Mouse (Mus musculus) liver, embryonic 14.5 days (tissue): ENCODE measurements around the gene Gm6096. TPM values are rescaled to one million over a fixed set of nuclear protein-coding genes. Genes with fewer than 3 reads are reported as not detected.

Source experiments
- ATAC-seq: fragments of 200-750 bp; cut with Nextera tagmentation; 2 replicates; pipeline ENCODE4 v1.8.0; 2017; ENCODE audit warnings: moderate number of reproducible peaks, mild to moderate bottlenecking, moderate library complexity; ENCODE audit not compliant: insufficient read depth
- DNase-seq, 3 experiments: peaks; one replicate each; pipeline ENCODE4 v3.0.0-alpha.2; 2012 to 2013; ENCODE audit warnings: low read depth in 3 of 3, low spot score in 3 of 3
- H3K27ac ChIP-seq: fragments of 300-500 bp; sonication (generic); 2 replicates; pipeline ENCODE4 v1.5.1; 2014; ENCODE audit warnings: moderate library complexity, mild to moderate bottlenecking, control low read depth, inconsistent platforms
- H3K27me3 ChIP-seq: fragments of 300-500 bp; sonication (generic); 2 replicates; pipeline ENCODE4 v1.6.1; 2014; ENCODE audit warnings: mild to moderate bottlenecking, low read length, moderate library complexity; ENCODE audit not compliant: control insufficient read depth, insufficient read depth
- H3K36me3 ChIP-seq: fragments of 300-500 bp; sonication (generic); replicated peaks from 2 replicates; pipeline ENCODE4 v1.6.1; 2014; ENCODE audit warnings: low read depth; ENCODE audit not compliant: control insufficient read depth, insufficient read depth
- H3K4me1 ChIP-seq, 2 experiments: fragments of 200-500 bp in 1 of 2; fragments of 300-500 bp in 1 of 2; sonication (generic) in 1 of 2; replicated peaks; 2 replicates each; pipeline ENCODE4 v1.6.1; 2012 to 2014; ENCODE audit warnings: antibody characterized with exemption in 1 of 2, inconsistent platforms in 1 of 2, low read length in 1 of 2; ENCODE audit not compliant: control insufficient read depth in 2 of 2, insufficient read depth in 2 of 2
- H3K4me2 ChIP-seq: fragments of 300-500 bp; sonication (generic); 2 replicates; pipeline ENCODE4 v1.6.1; 2014; ENCODE audit warnings: low read depth, mild to moderate bottlenecking, control low read depth, moderate library complexity
- H3K4me3 ChIP-seq, 2 experiments: fragments of 200-500 bp in 1 of 2; fragments of 300-500 bp in 1 of 2; sonication (generic) in 1 of 2; 2 replicates each; pipeline ENCODE4 v1.5.1; 2012 to 2014; ENCODE audit warnings: low read depth in 2 of 2, low read length in 2 of 2, mild to moderate bottlenecking in 2 of 2, control low read depth in 1 of 2, inconsistent platforms in 1 of 2, moderate library complexity in 1 of 2; ENCODE audit not compliant: insufficient read depth in 1 of 2
- H3K9ac ChIP-seq: fragments of 300-500 bp; sonication (generic); replicated peaks from 2 replicates; pipeline ENCODE4 v1.6.1; 2014; ENCODE audit warnings: mild to moderate bottlenecking, control low read depth, moderate library complexity
- H3K9me3 ChIP-seq: fragments of 300-500 bp; sonication (generic); 2 replicates; pipeline ENCODE4 v1.6.1; 2016; ENCODE audit warnings: low read length, mixed read lengths; ENCODE audit not compliant: control insufficient read depth
- CTCF ChIP-seq: IDR thresholded peaks from 2 replicates; pipeline ENCODE4 v1.5.1; 2016; ENCODE audit warnings: antibody characterized with exemption, low read depth, control low read depth
- EP300 ChIP-seq: IDR thresholded peaks from 2 replicates; pipeline ENCODE4 v1.6.1; 2016; ENCODE audit warnings: antibody characterized with exemption, low read depth
- WGBS: fragments of 180-500 bp; shearing (Covaris S2); extraction: QIAGEN DNeasy Blood & Tissue Kit; methylation state at CpG from one replicate; pipeline ENCODE4 v1.1.7; 2014; ENCODE audit not compliant: insufficient replicate concordance; 5-methylcytosine and 5-hydroxymethylcytosine counted together
- polyA plus RNA-seq, 2 experiments: library from polyadenylated mRNA; depleted of rRNA in 1 of 2; stranded (reverse) in 1 of 2; unstranded in 1 of 2; fragments of >200 nt; fragmentation: Nextera tagmentation in 1 of 2; extraction: Ambion mirVana in 1 of 2; gene quantifications; 2 replicates each; pipeline versions ENCODE4 v1.2.1 to v1.2.3; 2012 to 2014

Gm6096 gene
- polyA plus RNA-seq, 2 experiments = 0.30 TPM; not detected in 1

DNA sequence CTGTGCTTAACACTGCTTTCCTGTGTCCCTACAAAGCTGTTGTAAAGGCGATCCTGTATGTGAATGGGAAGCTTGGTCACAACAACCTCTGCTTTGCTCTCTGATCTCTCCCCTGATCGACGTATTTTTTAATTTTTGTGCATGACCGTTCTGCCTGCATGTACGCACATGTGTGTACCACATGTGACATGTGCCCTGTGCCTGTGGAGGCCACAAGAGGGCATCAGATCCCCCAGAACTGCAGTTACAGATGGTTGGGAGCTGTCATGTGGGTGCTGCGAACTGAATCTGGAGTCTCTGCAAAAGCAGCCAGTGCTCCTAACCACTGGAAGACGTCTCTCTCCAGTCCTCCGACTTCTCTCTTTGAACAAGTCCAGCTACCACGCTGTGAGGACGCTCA, 28.5 kb upstream of the Gm6096 start:
- DNase-seq = no peak
- H3K27ac ChIP-seq = no peak overlapping the region
- WGBS = 82% methylated on average over 10 of the region's 10 CpGs
- H3K36me3 ChIP-seq = peaks cover 31% of the 10 kb centered on the region
- TF ChIP-seq CTCF = peak; percentile 52
- no peak for TF ChIP-seq EP300
- H3K4me2 ChIP-seq = no peak overlapping the region
- no peak for ATAC-seq
- no peaks in the 10 kb centered on the region for H3K27me3 ChIP-seq
- H3K4me3 ChIP-seq = no peak overlapping the region
- H3K9ac ChIP-seq = no peak overlapping the region
- H3K4me1 ChIP-seq = peaks cover 2 to 9% of the 10 kb centered on the region in 2 experiments; a peak in 2 of 4 replicates
- no peaks in the 10 kb centered on the region for H3K9me3 ChIP-seq

DNA sequence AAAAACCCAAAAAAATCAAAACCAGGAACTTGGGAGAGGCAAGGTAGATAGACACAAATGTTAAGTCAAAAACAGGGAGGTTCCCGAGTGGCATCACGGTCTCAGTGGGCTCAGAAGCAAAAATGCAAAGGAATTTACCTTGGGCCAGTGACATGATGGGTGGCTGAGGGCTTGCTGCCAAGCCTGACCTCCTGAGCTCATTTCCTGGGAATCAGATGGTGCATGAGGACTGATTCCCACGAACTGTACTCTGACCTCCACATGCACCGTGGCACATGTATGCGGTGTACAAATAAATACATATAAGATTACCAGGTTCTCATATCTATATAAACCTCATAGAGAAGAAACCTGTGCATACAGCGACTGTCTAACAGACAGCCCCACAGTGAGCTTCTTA, 26.5 kb upstream of the Gm6096 start:
- Histone ChIP-seq H3K36me3 (peaks cover 24% of the 10 kb centered on the region), H3K4me3 (no peak overlapping the region), H3K4me2 (no peak overlapping the region), H3K27me3 (no peaks in the 10 kb centered on the region), H3K4me1 (peaks cover 7 to 23% of the 10 kb centered on the region in 2 experiments), H3K27ac (no peak overlapping the region), H3K9ac (no peak overlapping the region), H3K9me3 (no peaks in the 10 kb centered on the region)
- TF ChIP-seq CTCF = no peak
- TF ChIP-seq EP300 = no peak
- 84% methylated on average over 6 of the region's 6 CpGs for WGBS
- DNase-seq (no peak), ATAC-seq (no peak)

GRCm38 (mm10) chr7:34226086-34226485, 24.8 kb upstream of the Gm6096 start:
- DNase-seq = no peak
- H3K4me2 ChIP-seq = no peak overlapping the region; the same call in 1 of the 2 replicates
- ATAC-seq = no peak
- no peak overlapping the region for H3K4me3 ChIP-seq
- H3K9me3 ChIP-seq = no peaks in the 10 kb centered on the region
- H3K9ac ChIP-seq = no peak overlapping the region
- no peaks in the 10 kb centered on the region for H3K27me3 ChIP-seq
- peaks cover 12 to 30% of the 10 kb centered on the region in 2 experiments for H3K4me1 ChIP-seq
- no peak overlapping the region for H3K27ac ChIP-seq
- H3K36me3 ChIP-seq = peaks cover 19% of the 10 kb centered on the region
- WGBS = 55% methylated on average over 8 of the region's 8 CpGs
- TF ChIP-seq EP300 (no peak), CTCF (no peak)

GRCm38 (mm10) chr7:34226846-34227245, 24.0 kb upstream of the Gm6096 start:
- Histone ChIP-seq H3K9ac (no peak overlapping the region), H3K4me3 (no peak overlapping the region), H3K4me2 (peak overlapping the region; percentile 24; the same call in 1 of the 2 replicates), H3K4me1 (peaks cover 12 to 30% of the 10 kb centered on the region in 2 experiments), H3K27ac (no peak overlapping the region), H3K27me3 (no peaks in the 10 kb centered on the region), H3K36me3 (peaks cover 19% of the 10 kb centered on the region), H3K9me3 (no peaks in the 10 kb centered on the region)
- 76% methylated on average over 12 of the region's 12 CpGs for WGBS
- DNase-seq (no peak), ATAC-seq (no peak)
- peak; percentile 51 for TF ChIP-seq CTCF
- no peak for TF ChIP-seq EP300

- Histone ChIP-seq H3K9ac (no peak overlapping the region), H3K27ac (no peak overlapping the region), H3K4me3 (peak overlapping the region; percentile 19 to 71; a peak in 3 of 4 replicates), H3K4me2 (peak overlapping the region; percentile 87), H3K27me3 (no peaks in the 10 kb centered on the region), H3K9me3 (no peaks in the 10 kb centered on the region), H3K36me3 (peaks cover 10% of the 10 kb centered on the region), H3K4me1 (peaks cover 24 to 44% of the 10 kb centered on the region in 2 experiments)
- DNase-seq (no peak), ATAC-seq (no peak)
- no peak for TF ChIP-seq EP300
- TF ChIP-seq CTCF = no peak
- 14% methylated on average over 9 of the region's 9 CpGs for WGBS
These were observed 22.2 kb upstream of the Gm6096 start for GRCm38 (mm10) chr7:34228641-34229040.
